Mouse (Mus musculus): ENCODE data around the gene Skap1. TPM values are rescaled to one million over a fixed set of nuclear protein-coding genes. Genes with fewer than 3 reads are reported as not detected.

Skap1 gene
- total and polyA plus RNA-seq, 3 experiments: not detected

DNA sequence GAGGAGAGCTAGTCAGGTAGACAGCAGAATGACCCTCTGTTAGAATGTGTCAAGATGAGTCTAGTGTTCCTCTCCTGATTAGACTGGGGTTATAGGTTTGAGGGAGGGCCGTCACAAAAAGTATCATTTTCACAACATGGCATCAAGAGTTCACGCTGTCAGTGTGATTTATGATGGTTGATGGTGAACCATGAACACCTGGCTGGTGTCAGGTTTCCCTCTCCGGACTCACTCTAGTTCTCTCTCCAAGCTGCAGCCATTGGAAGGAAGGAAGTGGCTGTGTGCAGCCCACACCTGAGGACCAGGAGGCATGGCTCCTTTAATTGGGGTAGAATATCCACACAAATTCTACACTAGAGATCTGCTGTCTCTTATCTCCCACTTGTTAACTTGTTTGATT is 18.3 kb downstream of the Skap1 start:
- no peak for DNase-seq (ENCODE audit: low read depth, low spot score)
- peaks cover 11 to 30% of the 10 kb centered on the region in 2 experiments for H3K27me3 ChIP-seq (ENCODE audit: control insufficient read depth in 1 of 2, insufficient read depth in 2 of 2, low read length in 2 of 2)
- no peaks in the 10 kb centered on the region for H3K9me3 ChIP-seq (replicated peaks; ENCODE audit: insufficient read depth, low read length)
- H3K9ac ChIP-seq (ENCODE audit: control insufficient read depth, low read depth, low read length, poor library complexity, severe bottlenecking): no peak overlapping the region
- no peaks in the 10 kb centered on the region for H3K4me1 ChIP-seq (ENCODE audit: control insufficient read depth in 1 of 2, insufficient read depth in 2 of 2, low read length in 2 of 2)
- H3K79me2 ChIP-seq (ENCODE audit: control insufficient read depth, insufficient read depth, low read length, poor library complexity): no peaks in the 10 kb centered on the region
- no peaks in the 10 kb centered on the region for H3K36me3 ChIP-seq (ENCODE audit: control insufficient read depth in 1 of 2, insufficient read depth in 2 of 2, low read length in 2 of 2)
- no peak overlapping the region for H3K27ac ChIP-seq (ENCODE audit: control insufficient read depth, low read depth, low read length)
- TF ChIP-seq JUND (IDR thresholded peaks at IDR 0.05; ENCODE audit: low read depth, low read length) (no peak), ELF1 (IDR thresholded peaks at IDR 0.05; ENCODE audit: low read depth, low read length) (no peak), ETS1 (IDR thresholded peaks at IDR 0.05; ENCODE audit: low read depth, low read length) (no peak), GABPA (IDR thresholded peaks at IDR 0.05; ENCODE audit: low read depth, low read length) (no peak)
- H3K4me3 ChIP-seq (ENCODE audit: control insufficient read depth in 1 of 2, insufficient read depth in 1 of 2, low read depth in 2 of 2, low read length in 2 of 2): no peak overlapping the region

DNA sequence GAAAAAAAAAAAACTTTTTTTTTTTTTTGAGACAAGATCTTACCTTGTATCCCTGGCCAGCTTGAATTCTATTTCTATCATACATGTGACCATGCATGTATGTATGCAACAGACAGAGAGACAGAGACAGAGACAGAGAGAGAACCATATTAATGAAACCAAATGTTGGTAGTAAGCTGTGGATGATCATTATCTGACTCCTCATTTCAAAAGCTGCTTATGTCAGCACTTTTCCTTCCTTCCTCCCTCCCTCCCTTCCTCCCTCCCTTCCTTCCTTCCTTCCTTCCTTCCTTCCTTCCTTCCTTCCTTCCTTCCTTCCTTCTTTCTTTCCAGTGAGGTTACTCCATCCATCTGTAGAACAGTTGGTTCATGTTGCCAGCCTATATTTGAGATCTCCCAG is 18.8 kb downstream of the Skap1 start:
- no peaks in the 10 kb centered on the region for H3K36me3 ChIP-seq (ENCODE audit: control insufficient read depth in 1 of 2, insufficient read depth in 2 of 2, low read length in 2 of 2)
- H3K9me3 ChIP-seq (replicated peaks; ENCODE audit: insufficient read depth, low read length): no peaks in the 10 kb centered on the region
- no peak overlapping the region for H3K27ac ChIP-seq (ENCODE audit: control insufficient read depth, low read depth, low read length)
- no peaks in the 10 kb centered on the region for H3K79me2 ChIP-seq (ENCODE audit: control insufficient read depth, insufficient read depth, low read length, poor library complexity)
- no peak for DNase-seq (ENCODE audit: low read depth, low spot score)
- H3K27me3 ChIP-seq (ENCODE audit: control insufficient read depth in 1 of 2, insufficient read depth in 2 of 2, low read length in 2 of 2): peaks cover 10 to 30% of the 10 kb centered on the region in 2 experiments
- no peaks in the 10 kb centered on the region for H3K4me1 ChIP-seq (ENCODE audit: control insufficient read depth in 1 of 2, insufficient read depth in 2 of 2, low read length in 2 of 2)
- H3K4me3 ChIP-seq (ENCODE audit: control insufficient read depth in 1 of 2, insufficient read depth in 1 of 2, low read depth in 2 of 2, low read length in 2 of 2): no peak overlapping the region
- H3K9ac ChIP-seq (ENCODE audit: control insufficient read depth, low read depth, low read length, poor library complexity, severe bottlenecking): no peak overlapping the region
- TF ChIP-seq SMC3 (IDR thresholded peaks at IDR 0.05; ENCODE audit: low read depth, low read length) (no peak), ZKSCAN1 (IDR thresholded peaks at IDR 0.05; ENCODE audit: low read depth, low read length) (no peak), HCFC1 (IDR thresholded peaks at IDR 0.05; ENCODE audit: low read depth, low read length) (no peak), MAFK (IDR thresholded peaks at IDR 0.05; ENCODE audit: borderline replicate concordance, low read depth, low read length) (no peak), RCOR1 (IDR thresholded peaks at IDR 0.05; ENCODE audit: low read depth, low read length) (no peak), CHD1 (IDR thresholded peaks at IDR 0.05; ENCODE audit: low read depth, low read length) (no peak), E2F4 (IDR thresholded peaks at IDR 0.05; ENCODE audit: borderline replicate concordance, low read depth, low read length) (no peak), CTCF (IDR thresholded peaks at IDR 0.05 in 2 of 3, conservative IDR thresholded peaks at IDR 0.05 in 1 of 3; ENCODE audit: control insufficient read depth in 1 of 3, insufficient read depth in 1 of 3, low read depth in 2 of 3, low read length in 3 of 3, poor library complexity in 1 of 3, severe bottlenecking in 1 of 3) (no peak)

DNA sequence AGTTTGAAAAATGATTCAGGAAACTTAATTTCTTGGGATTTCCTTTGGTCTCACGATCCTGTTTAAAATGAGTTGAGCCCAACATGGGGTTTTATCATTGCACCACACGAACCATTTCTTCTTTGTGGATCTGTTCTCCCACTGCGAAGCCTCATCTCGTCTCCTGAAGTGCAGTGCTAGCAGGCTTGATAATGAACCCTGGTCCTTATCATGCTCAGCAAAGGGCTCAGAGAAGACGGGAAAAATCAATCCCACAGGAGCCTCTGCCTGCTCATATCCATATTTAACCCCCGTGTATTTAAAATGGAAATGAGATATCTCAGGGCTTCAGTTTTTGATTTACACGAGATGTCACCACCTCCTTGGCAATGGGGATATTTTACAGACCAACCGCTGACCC is 34.1 kb downstream of the Skap1 start:
- Histone ChIP-seq H3K36me3 (ENCODE audit: control insufficient read depth in 1 of 2, insufficient read depth in 2 of 2, low read length in 2 of 2) (no peaks in the 10 kb centered on the region), H3K4me3 (ENCODE audit: control insufficient read depth in 1 of 2, insufficient read depth in 1 of 2, low read depth in 2 of 2, low read length in 2 of 2) (no peak overlapping the region), H3K4me1 (ENCODE audit: control insufficient read depth in 1 of 2, insufficient read depth in 2 of 2, low read length in 2 of 2) (no peaks in the 10 kb centered on the region), H3K9me3 (replicated peaks; ENCODE audit: insufficient read depth, low read length) (no peaks in the 10 kb centered on the region), H3K9ac (ENCODE audit: control insufficient read depth, low read depth, low read length, poor library complexity, severe bottlenecking) (no peak overlapping the region), H3K27me3 (ENCODE audit: control insufficient read depth in 1 of 2, insufficient read depth in 2 of 2, low read length in 2 of 2) (peaks cover 13 to 42% of the 10 kb centered on the region in 2 experiments), H3K79me2 (ENCODE audit: control insufficient read depth, insufficient read depth, low read length, poor library complexity) (no peaks in the 10 kb centered on the region), H3K27ac (ENCODE audit: control insufficient read depth, low read depth, low read length) (no peak overlapping the region)
- no peak for TF ChIP-seq JUND (IDR thresholded peaks at IDR 0.05; ENCODE audit: low read depth, low read length)
- TF ChIP-seq EP300 (IDR thresholded peaks at IDR 0.05; ENCODE audit: low read depth in 1 of 2, low read length in 2 of 2): no peak
- no peak for TF ChIP-seq ETS1 (IDR thresholded peaks at IDR 0.05; ENCODE audit: low read depth, low read length)
- no peak for TF ChIP-seq GATA1 (IDR thresholded peaks at IDR 0.05; ENCODE audit: low read depth, low read length)
- TF ChIP-seq MXI1 (IDR thresholded peaks at IDR 0.05; ENCODE audit: low read depth, low read length): no peak
- no peak for TF ChIP-seq USF1 (IDR thresholded peaks at IDR 0.05; ENCODE audit: low read depth, low read length)
- TF ChIP-seq HCFC1 (IDR thresholded peaks at IDR 0.05; ENCODE audit: low read depth, low read length): no peak
- TF ChIP-seq NELFE (IDR thresholded peaks at IDR 0.05; ENCODE audit: low read depth, low read length): no peak
- no peak for TF ChIP-seq ZNF384 (IDR thresholded peaks at IDR 0.05; ENCODE audit: low read depth, low read length)
- DNase-seq (ENCODE audit: low read depth, low spot score): no peak
